Mouse (Mus musculus) mouse embryonic stem cell (cell line): ENCODE data around the gene Slamf9.

Experiments
- in situ Hi-C, 2 experiments: fragments of 300-500 bp; cut with MboI; formaldehyde crosslinking; loops; 1 replicate in 1 of 2; 3 replicates in 1 of 2; pipeline ENCODE4 v1.14.3; 2019 to 2020; ENCODE audit warnings: low sequenced_read_pairs in 2 of 2, low pct_unique_long_range_greater_than_20kb in 1 of 2, mixed read lengths in 1 of 2; ENCODE audit not compliant: unreplicated experiment in 1 of 2

Gene Slamf9

DNA sequence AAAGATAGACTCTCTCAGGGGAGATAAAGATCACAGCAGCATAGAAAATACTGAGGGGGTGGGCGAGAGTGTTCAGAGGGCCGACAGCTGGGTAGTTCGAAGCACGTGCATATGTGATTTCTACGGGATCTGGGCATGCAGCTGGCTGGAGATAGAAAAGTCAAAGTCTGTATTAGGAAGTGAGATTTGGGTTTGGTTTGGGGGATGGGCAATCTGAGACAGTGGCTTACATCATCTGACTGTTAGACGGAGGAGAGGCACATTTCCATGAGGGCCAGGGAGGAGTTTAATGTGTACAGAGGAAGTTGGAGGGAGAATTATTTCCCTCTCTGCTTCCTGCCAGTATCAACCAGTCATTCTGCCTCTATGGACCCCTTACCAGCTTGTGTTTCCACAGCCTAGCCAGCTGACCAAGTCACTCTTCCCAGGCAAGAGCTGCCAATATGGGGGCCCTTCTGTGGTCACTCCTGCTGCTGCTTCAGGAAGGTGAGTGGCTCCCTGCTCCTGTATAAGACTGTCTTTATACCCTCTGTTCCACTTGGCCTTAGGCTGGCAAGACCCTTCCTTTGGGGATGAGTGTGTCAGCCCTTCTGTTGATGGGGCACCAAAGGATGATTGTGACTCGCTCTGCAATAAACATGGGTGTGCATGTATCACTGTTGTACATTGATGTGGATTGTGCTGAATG, at the start of gene Slamf9:
Gene Slamf9, plus strand, starts transcription at position 305 of the 688 bp plus-strand sequence.
- in situ Hi-C loops = loop anchor here in 1 of 2 experiments (5.0 kb wide), 1 partner anchor 58 kb away; no protein-coding TSS in a partner anchor

DNA sequence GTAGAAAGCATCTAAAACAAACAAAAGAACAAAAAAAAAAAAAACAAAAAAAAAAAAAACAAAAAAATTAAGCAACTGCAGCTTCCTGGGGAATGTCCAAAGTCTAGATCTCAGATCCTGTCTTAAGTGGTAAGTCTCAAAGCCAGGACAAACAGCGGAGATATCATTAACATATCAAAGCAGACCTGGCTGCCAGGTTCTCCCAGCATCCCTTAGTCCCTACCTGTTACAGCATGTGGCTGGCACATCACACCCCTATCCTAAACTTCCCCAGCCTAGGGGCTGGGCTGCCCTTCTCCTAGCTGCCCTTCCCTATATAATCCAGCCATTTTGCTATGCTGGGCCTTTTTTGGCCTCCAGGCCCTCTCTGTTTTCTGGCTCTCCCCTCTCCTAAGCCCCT, 48.7 kb upstream of the Slamf9 start:
- in situ Hi-C loops = no loop called here

GRCm38 (mm10) chr1:172427841-172428240, 47.3 kb upstream of the Slamf9 start:
- in situ Hi-C loops = no loop called here

DNA sequence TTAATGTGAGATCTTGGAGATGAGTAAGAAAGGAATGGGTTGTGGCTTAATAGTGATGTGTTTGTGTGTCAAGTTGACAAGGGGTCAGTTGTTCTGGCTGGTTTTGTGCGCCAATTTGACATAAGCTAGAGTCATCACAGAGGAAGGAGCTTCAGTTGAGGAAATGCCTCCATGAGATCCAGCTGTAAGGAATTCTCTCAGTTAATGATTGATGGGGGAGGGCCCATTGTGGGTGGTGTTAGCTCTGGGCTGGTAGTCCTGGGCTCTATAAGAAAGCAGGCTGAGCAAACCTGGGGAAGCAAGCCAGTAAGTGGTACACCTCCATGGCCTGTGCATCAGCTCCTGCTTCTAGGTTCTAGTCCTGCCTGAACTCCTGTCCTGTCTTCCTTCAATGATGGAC, 46.5 kb upstream of the Slamf9 start:
- in situ Hi-C loops = no loop called here

- in situ Hi-C loops = no loop called here
Measured at GRCm38 (mm10) chr1:172430731-172431220, 44.4 kb upstream of the Slamf9 start.

DNA sequence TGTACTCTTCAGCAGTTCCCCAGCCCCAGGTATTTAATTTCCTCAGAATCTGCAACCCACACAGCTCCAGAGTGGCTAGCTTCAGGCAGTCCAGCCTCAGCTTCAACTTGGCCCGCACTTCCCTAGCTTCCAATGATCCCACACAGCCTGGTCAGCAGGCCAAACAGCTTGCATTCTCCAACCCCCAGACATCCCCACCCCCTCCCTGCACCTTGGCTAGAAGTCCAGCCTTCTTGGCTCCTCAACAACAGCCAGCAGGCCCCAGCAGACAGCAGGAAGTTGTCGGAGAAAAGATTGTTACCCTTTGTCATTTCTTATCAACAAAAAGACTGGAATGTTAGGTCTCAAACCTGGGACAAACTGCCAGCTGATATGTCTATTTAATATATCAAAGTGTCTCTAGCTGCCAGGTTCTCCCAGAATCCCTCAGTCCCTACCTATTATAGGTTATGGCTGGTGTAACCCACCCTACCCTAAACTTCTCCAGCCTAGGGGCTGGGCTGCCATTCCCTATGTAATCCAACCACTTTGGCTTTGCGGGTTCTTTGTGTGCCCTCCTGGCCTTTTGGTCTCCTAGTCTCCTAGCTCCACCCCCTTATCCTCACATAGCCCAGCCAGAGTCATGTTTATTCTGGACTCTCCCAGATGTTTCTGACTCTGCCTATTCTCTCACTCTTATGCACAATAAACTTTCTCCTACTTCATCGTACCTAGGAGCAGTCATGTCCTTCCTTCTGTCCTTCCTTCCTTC, 43.1 kb upstream of the Slamf9 start:
- in situ Hi-C loops = no loop called here

GRCm38 (mm10) chr1:172432587-172432955, 42.6 kb upstream of the Slamf9 start:
- in situ Hi-C loops = no loop called here

DNA sequence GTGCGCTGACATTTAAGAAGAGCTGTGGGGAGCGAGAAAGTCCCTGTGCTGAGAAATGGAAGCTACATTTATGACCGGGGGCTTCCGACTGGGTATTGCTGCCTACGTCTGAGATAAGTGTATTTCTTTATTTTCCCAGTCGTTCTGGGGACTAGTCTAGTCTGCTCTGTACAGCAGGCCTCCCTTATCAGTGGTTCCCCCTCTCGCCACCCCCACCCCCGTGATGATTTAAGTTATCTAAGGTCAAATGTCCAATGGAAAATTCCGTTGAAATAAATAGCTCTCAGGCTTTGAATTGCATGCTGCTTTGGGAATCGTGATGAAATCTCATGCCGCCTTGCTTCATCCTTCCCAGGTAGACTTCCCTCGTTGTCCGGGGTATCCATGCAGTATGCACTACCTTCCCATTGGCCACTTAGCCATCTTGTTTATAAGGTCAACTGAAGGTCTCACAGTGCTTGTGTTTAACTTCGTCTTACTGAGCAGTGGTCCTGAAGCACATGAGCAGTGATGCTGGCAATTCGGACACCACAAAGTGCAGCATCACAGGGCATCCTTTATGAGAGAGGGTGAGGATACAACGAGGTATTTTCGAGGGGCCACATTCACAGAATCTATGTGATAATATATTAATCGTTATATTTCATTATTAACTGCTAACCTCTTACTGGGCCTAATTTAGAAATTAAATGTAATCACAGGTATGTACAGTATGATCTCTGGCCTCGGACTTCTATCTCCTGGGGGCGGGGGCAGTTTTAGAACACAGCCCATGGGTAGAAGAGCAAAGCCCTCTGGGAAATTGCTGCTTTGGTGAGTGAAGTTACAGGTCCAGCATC, 41.9 kb upstream of the Slamf9 start:
- in situ Hi-C loops = no loop called here

- in situ Hi-C loops = no loop called here
Measured at GRCm38 (mm10) chr1:172433851-172434165, 41.4 kb upstream of the Slamf9 start.

- in situ Hi-C loops = no loop called here
Measured at GRCm38 (mm10) chr1:172436785-172437184, 38.4 kb upstream of the Slamf9 start.

- in situ Hi-C loops = no loop called here
Measured at GRCm38 (mm10) chr1:172438621-172439020, 36.5 kb upstream of the Slamf9 start.

DNA sequence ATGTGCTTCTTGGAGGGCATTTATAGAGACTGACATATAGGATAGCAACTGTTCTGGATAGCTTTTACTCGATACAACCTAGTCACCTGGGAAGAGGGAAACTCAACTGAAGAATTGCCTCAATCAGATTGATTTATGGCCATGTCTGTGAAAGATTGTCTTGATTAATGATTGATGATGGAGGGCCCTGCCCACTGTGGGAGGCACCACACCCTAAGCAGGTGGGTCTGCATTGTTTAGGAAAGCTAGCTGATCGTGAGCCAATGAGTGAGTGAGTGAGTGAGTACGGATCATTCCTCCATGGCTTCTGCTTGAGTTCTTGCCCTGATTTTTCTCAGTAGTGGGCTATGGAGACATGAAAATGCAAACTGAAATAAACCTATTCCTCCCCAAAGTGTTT, 34.6 kb upstream of the Slamf9 start:
- in situ Hi-C loops = no loop called here

DNA sequence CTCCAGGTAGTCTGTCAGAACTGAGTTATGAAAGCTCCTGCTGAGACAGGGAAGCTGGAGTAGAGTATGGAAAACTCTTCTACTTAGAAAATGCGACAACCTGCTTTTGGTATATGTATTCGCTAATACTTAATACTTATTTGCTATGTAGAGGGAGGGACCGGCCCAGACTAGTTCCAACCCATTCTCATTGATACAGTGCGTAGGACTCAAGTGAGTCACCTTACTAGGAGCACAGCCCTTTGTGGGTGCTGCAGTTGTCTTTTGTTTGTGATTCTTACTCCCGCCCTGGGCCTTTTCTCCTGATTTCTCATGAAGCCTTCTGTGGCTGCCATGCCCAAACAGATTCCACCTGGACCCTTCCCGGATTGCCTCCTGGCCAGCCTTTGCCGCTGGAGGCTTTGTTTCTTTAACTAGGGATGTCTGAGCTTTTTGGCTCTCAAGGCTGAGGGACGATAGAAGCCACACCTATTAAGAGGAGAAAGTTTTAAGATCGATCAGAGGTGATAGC, 33.2 kb upstream of the Slamf9 start:
- in situ Hi-C loops = no loop called here

DNA sequence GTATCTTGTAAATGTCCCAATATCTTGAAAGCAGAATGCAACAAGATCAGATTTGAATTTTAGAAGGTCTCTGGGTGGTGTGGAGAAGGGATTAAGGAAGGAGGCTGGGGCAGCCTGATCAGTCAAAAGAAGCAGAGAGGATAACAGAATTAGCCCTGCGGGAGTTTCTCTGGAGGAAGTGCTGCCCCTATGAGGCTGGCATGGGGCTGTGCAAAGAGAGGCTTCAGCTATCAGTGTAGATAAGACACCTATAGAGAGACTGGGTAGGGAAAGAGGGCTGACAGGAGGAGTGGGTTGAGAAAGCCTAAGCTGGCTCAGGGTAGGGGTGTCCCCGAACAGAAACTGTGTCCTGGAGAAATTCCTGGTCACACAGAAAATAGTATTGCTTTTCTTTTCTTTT, 24.9 kb upstream of the Slamf9 start:
- in situ Hi-C loops = no loop called here

DNA sequence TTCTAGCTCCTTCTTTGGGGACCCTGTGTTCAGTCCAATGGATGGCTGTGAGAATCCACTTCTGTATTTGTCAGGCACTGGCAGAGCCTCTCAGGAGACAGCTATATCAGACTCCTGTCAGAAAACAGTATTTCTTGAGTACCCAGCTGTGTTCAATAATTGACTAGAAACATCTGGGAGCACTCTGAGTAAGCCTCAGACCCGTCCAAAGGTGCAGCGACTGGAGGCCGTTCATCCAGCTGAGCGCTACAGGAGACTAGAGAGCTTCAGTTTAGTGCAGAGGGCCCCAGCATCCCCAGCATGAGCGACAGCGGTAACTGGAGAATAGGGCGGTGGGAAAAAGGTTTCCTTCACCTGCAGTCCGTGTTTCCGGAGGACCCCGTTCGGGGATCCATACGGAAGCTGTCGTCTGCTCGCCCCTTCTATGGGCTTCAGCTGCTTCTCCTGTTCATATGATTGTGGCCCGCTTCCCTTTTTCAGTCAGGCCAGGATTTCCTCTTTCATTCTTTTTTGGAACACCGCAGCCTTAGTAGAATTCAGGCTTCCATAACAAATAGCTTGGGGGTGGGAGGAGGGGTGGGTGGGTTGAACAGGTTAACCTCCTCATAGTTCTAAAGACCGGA, 24.2 kb upstream of the Slamf9 start:
- in situ Hi-C loops = no loop called here

DNA sequence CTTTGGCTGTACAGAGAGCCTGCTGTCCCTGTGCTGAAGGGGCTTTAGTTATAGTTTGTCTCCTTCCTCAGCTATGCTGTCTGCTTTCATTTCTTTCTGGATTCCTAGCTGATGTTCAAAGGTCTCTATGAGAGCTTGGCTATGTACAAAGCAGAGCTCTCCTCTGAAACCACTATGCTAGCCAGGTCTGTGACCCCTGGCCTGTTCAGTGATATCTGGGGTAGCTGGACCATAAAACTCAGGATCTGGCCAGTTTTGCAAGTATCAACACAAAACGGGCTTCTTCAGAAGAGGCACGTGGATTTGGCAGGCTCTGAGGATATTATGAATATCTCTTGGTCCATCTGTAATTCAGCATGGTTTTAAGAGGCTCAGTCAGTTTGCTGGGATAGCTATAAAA, 22.2 kb upstream of the Slamf9 start:
- in situ Hi-C loops = no loop called here

GRCm38 (mm10) chr1:172453810-172454209, 21.3 kb upstream of the Slamf9 start:
- in situ Hi-C loops = no loop called here

- in situ Hi-C loops = no loop called here
Measured at GRCm38 (mm10) chr1:172455416-172455815, 19.7 kb upstream of the Slamf9 start.
